Mouse (Mus musculus): ENCODE measurements around the gene Itgb3bp. TPM values are rescaled to one million over a fixed set of nuclear protein-coding genes. Genes with fewer than 3 reads are reported as not detected.

Gene Itgb3bp
- polyA plus RNA-seq, 1 experiment, result 0.52 TPM

GRCm38 (mm10) chr4:99926380-99926779 lies 3.2 kb downstream of the Itgb3bp start:
- TF ChIP-seq CTCF (IDR thresholded peaks at IDR 0.05; ENCODE audit: insufficient read depth, low read length), result no peak
- no peak for TF ChIP-seq POLR2A (IDR thresholded peaks at IDR 0.05; ENCODE audit: borderline replicate concordance, extremely low read depth, low read depth, low read length)
- no peak for DNase-seq
- WGBS, result 94% methylated on average over 4 of the region's 4 CpGs

GRCm38 (mm10) chr4:99913894-99914451 lies 15.6 kb downstream of the Itgb3bp start:
- TF ChIP-seq POLR2A (IDR thresholded peaks at IDR 0.05; ENCODE audit: borderline replicate concordance, extremely low read depth, low read depth, low read length) (no peak), CTCF (IDR thresholded peaks at IDR 0.05; ENCODE audit: insufficient read depth, low read length) (no peak)
- no peak for DNase-seq
- H3K4me1 ChIP-seq (ENCODE audit: control insufficient read depth, insufficient read depth, low read length), result no peaks in the 10 kb centered on the region
- no peak overlapping the region for H3K4me3 ChIP-seq (replicated peaks; ENCODE audit: extremely low read depth, low read depth, low read length)
- 68% methylated on average over 4 of the region's 4 CpGs for WGBS

More at GRCm38 (mm10) chr4:99926380-99926779, 3.2 kb downstream of the Itgb3bp start:
- no peak overlapping the region for H3K4me3 ChIP-seq (replicated peaks; ENCODE audit: extremely low read depth, low read depth, low read length)
- no peaks in the 10 kb centered on the region for H3K4me1 ChIP-seq (ENCODE audit: control insufficient read depth, insufficient read depth, low read length)

- TF ChIP-seq POLR2A (IDR thresholded peaks at IDR 0.05; ENCODE audit: borderline replicate concordance, extremely low read depth, low read depth, low read length) (no peak), CTCF (IDR thresholded peaks at IDR 0.05; ENCODE audit: insufficient read depth, low read length) (no peak)
- Histone ChIP-seq H3K4me1 (ENCODE audit: control insufficient read depth, insufficient read depth, low read length) (no peaks in the 10 kb centered on the region), H3K4me3 (replicated peaks; ENCODE audit: extremely low read depth, low read depth, low read length) (no peak overlapping the region)
- DNase-seq, result no peak
Measured at GRCm38 (mm10) chr4:99882405-99882804, 47.2 kb downstream of the Itgb3bp start.

- Histone ChIP-seq H3K4me3 (replicated peaks; ENCODE audit: extremely low read depth, low read depth, low read length) (no peak overlapping the region), H3K4me1 (ENCODE audit: control insufficient read depth, insufficient read depth, low read length) (no peaks in the 10 kb centered on the region)
- DNase-seq, result no peak
- TF ChIP-seq CTCF (IDR thresholded peaks at IDR 0.05; ENCODE audit: insufficient read depth, low read length), result peak; percentile 6; the same call in 1 of the 2 replicates
- no peak for TF ChIP-seq POLR2A (IDR thresholded peaks at IDR 0.05; ENCODE audit: borderline replicate concordance, extremely low read depth, low read depth, low read length)
Measured at GRCm38 (mm10) chr4:99881882-99882281, 47.7 kb downstream of the Itgb3bp start.

- DNase-seq, result peak; percentile 85
- no peaks in the 10 kb centered on the region for H3K4me1 ChIP-seq (ENCODE audit: control insufficient read depth, insufficient read depth, low read length)
- TF ChIP-seq POLR2A (IDR thresholded peaks at IDR 0.05; ENCODE audit: borderline replicate concordance, extremely low read depth, low read depth, low read length), result peak; percentile 29; the same call in 1 of the 2 replicates
- no peak for TF ChIP-seq CTCF (IDR thresholded peaks at IDR 0.05; ENCODE audit: insufficient read depth, low read length)
- WGBS, result under 1% methylated on average over 48 of the region's 48 CpGs
- H3K4me3 ChIP-seq (replicated peaks; ENCODE audit: extremely low read depth, low read depth, low read length), result peak within 1 kb of the TSS; percentile 100
Measured at GRCm38 (mm10) chr4:99829094-99830073, 100.2 kb downstream of the Itgb3bp start, which contains the start of gene Efcab7. Gene Efcab7 (plus strand): TSS chr4:99829198.

- DNase-seq, result no peak
- Histone ChIP-seq H3K4me1 (ENCODE audit: control insufficient read depth, insufficient read depth, low read length) (no peaks in the 10 kb centered on the region), H3K4me3 (replicated peaks; ENCODE audit: extremely low read depth, low read depth, low read length) (peak overlapping the region; percentile 100)
- WGBS, result under 1% methylated on average over 7 of the region's 7 CpGs
- TF ChIP-seq POLR2A (IDR thresholded peaks at IDR 0.05; ENCODE audit: borderline replicate concordance, extremely low read depth, low read depth, low read length) (no peak), CTCF (IDR thresholded peaks at IDR 0.05; ENCODE audit: insufficient read depth, low read length) (no peak)
Measured at GRCm38 (mm10) chr4:99828739-99829093, 100.9 kb downstream of the Itgb3bp start.

- Histone ChIP-seq H3K4me1 (ENCODE audit: control insufficient read depth, insufficient read depth, low read length) (no peaks in the 10 kb centered on the region), H3K4me3 (replicated peaks; ENCODE audit: extremely low read depth, low read depth, low read length) (no peak overlapping the region)
- TF ChIP-seq CTCF (IDR thresholded peaks at IDR 0.05; ENCODE audit: insufficient read depth, low read length) (no peak), POLR2A (IDR thresholded peaks at IDR 0.05; ENCODE audit: borderline replicate concordance, extremely low read depth, low read depth, low read length) (no peak)
- no peak for DNase-seq
- 37% methylated on average over 4 of the region's 4 CpGs for WGBS
Measured at GRCm38 (mm10) chr4:99828337-99828736, 101.3 kb downstream of the Itgb3bp start.

GRCm38 (mm10) chr4:99816697-99817460 lies 112.7 kb downstream of the Itgb3bp start:
- H3K4me1 ChIP-seq (ENCODE audit: control insufficient read depth, insufficient read depth, low read length), result no peaks in the 10 kb centered on the region
- TF ChIP-seq POLR2A (IDR thresholded peaks at IDR 0.05; ENCODE audit: borderline replicate concordance, extremely low read depth, low read depth, low read length) (no peak), CTCF (IDR thresholded peaks at IDR 0.05; ENCODE audit: insufficient read depth, low read length) (no peak)
- WGBS, result 69% methylated on average over 7 of the region's 7 CpGs
- no peak overlapping the region for H3K4me3 ChIP-seq (replicated peaks; ENCODE audit: extremely low read depth, low read depth, low read length)
- no peak for DNase-seq

GRCm38 (mm10) chr4:99792365-99792764 lies 137.2 kb downstream of the Itgb3bp start:
- Histone ChIP-seq H3K4me3 (replicated peaks; ENCODE audit: extremely low read depth, low read depth, low read length) (no peak overlapping the region), H3K4me1 (ENCODE audit: control insufficient read depth, insufficient read depth, low read length) (no peaks in the 10 kb centered on the region)
- DNase-seq, result no peak
- WGBS, result 81% methylated on average over 6 of the region's 6 CpGs
- TF ChIP-seq CTCF (IDR thresholded peaks at IDR 0.05; ENCODE audit: insufficient read depth, low read length), result no peak
- TF ChIP-seq POLR2A (IDR thresholded peaks at IDR 0.05; ENCODE audit: borderline replicate concordance, extremely low read depth, low read depth, low read length), result no peak

Data from lung, adult 2 months (tissue).